Mouse (Mus musculus) heart, postnatal 10 days (tissue): ENCODE measurements around the gene Spred2. TPM values are rescaled to one million over a fixed set of nuclear protein-coding genes. Genes with fewer than 3 reads are reported as not detected.
A peak's percentile ranks its signal among the peaks of the same experiment; 100 is the strongest.
"Not testable (repeated sequence)": the region's sequence is repeated elsewhere in the genome, so short reads cannot be mapped to it uniquely, and the experiment has no call there.

Experiments used
- DNase-seq, 2 experiments: peaks; one replicate each; pipeline ENCODE4 v3.0.0; 2021
- intact Hi-C: fragments of 180-260 bp; cut with DNase I; formaldehyde crosslinking; loops from one replicate; pipeline ENCODE4 v1.15.1; 2025
- total RNA-seq, 2 experiments: library from RNA; stranded (reverse); gene quantifications; 2 replicates each; pipeline ENCODE4 v1.2.3; 2021

Gene Spred2
- total RNA-seq, 2 experiments from 2014 or later, result 28.4 to 33.4 TPM

GRCm38 (mm10) chr11:20038723-20039122, 114.5 kb downstream of the Spred2 start:
- intact Hi-C loops, result no loop called here
- peak in 1 of 2 experiments; percentile 25 for DNase-seq

DNA sequence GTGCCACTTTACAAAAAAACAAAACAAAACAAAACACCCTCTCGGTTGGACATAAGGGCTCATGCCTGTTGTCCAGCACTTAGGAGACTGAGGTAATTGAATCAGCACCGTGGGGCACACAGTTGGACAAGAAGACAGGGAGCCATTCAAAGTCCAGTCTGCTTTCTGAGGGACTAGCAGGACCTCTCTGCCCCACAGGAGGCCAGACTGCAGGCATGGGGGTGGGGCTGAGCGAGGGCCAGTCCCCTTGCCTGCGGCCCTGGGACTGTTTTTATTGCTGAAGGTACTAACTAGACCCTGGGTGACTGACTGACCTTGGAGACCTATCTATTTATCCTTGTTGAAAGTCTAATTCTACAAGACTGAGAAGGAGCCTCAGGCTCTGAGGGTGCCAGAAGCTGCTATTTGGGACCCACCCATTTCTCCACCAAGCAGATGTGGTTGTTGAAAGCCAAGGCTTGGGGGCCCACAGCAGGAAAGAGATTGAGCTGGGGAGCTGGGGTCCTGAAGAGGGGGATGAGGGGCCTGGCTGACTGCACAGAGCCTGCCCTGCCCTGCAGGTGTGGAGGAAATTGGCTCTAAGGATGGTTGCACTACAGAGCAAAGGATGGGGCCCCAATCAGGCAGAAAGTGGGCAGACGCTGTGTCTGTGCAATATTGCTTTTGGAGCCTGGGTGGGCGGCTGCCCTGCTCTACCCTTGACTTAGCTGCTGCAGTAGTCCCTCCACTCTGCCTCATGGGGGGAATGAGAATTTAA, 117.2 kb downstream of the Spred2 start:
- intact Hi-C loops, result no loop called here
- DNase-seq, result no peak

- no peak for DNase-seq
- intact Hi-C loops, result no loop called here
These were observed 117.9 kb downstream of the Spred2 start for GRCm38 (mm10) chr11:20042106-20042505.

DNA sequence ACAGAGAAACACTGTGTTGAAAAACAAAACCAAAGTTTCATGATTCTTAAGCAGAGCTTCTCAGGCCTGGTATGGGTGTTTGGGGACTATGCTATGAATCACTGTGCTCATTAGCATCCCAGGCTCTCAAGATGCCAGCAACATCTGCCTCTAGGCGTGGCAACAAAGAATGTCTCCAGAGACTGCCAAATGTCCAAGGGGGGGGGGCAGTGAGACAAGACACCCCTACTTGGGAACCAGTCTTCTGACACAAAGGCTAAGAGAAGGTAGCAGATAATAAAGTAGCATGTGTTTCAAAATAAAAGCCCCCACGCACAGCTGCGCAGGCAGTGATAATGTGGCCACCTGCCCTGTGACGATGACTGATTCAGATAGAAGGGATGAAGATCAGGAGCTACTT, 119.1 kb downstream of the Spred2 start:
- no peak for DNase-seq
- intact Hi-C loops, result no loop called here

DNA sequence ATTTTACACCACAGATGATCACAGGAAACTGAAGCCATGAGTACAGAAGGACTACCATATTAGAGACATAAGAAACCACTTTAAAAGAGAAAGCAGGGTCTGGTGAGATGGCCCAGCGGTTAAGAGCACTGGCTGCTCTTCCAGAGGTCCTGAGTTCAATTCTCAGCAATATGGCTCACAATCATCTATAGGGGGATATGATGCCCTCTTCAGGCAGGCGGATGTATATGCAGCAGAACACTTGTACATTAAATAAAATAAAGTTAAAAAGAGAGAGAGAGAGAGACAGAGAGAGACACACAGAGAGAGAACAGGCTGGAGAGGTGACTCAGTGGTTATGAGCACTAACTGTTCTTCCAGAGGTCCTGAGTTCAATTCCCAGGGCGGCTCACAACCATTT, 121.4 kb downstream of the Spred2 start:
- intact Hi-C loops, result no loop called here

DNA sequence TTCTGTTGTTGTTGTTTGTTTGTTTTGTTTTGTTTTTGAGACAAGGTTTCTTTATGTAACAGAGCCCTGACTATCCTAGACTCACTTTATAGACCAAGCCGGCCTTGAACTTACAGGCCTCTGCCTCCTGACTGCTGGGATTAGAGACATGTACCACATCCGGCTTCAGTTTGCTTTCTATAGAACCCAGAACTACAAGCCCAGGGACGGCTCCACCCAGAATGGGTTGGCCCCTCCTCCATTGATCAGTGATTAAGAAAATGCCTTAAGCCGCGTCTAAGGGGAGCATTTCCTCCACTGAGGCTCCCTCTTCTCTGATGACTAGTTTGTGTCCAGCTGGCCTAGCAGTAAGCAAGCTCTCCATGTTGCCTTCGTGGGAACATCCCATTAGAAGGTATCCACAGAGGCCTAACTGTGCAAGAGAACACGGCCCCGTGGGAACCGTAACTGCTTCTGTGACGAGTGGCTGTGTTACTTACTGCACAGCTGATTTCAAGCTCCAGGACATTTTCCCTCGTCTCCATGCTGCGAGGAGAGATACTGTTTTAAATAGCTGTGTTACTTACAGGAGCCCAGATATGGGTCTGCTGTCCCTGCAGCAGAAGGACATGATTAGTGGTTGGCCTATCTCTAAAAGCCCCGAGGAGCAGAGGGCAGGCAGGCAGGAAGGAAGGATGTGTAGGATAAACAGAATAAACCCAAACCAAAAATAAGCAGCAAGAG, 128.8 kb downstream of the Spred2 start:
- no peak for DNase-seq

More for the DNA sequence above, 121.4 kb downstream of the Spred2 start:
- no peak for DNase-seq

DNA sequence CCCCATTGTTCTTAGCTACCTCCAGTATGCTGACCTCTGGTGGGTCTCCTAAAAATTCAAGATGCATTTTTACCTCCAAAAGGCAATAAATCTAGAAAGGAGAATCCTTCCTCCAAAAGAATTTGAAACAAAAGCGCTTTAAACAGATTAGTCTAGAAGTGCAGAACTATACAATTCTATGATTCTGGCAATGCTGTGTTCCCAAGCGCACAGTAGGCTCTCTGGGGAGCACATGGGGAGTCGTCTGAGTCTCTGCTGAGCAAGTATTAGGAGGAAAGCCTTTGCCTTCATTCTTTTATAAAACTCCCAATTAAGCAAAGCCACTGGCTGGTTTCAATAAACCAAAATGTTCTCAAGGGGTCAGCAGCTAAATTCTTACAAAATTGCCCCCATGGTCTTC, 129.8 kb downstream of the Spred2 start:
- intact Hi-C loops, result loop anchor here (5.0 kb wide), 1 partner anchor 227 kb away; no protein-coding TSS in a partner anchor
- no peak for DNase-seq

More for the DNA sequence above, 128.8 kb downstream of the Spred2 start:
- intact Hi-C loops, result loop anchor here (5.0 kb wide), 1 partner anchor 226 kb away; no protein-coding TSS in a partner anchor

- intact Hi-C loops, result loop anchor here (5.0 kb wide), 1 partner anchor 227 kb away; no protein-coding TSS in a partner anchor
- DNase-seq, result no peak
These were observed 130.4 kb downstream of the Spred2 start for GRCm38 (mm10) chr11:20054617-20055016.

GRCm38 (mm10) chr11:20056168-20056567, 132.0 kb downstream of the Spred2 start:
- intact Hi-C loops, result no loop called here

DNA sequence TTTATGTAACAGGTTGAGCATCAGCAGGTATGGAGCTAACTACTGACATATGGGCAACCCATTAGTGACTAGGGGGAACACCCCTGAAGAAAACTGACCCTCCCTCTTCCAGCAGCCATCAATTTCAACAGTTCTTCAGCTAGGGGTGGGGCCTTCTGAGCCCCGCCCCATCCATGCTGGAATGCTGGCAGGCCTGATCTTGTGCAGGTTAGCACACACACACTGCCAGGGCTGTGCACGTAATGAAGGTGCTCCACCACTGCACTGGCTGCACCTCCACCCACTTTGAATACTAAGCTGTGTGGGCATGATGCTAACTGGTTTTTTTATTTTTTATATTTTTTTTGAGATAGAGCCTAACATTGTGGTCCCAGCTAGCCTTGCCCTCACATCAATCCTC, 133.3 kb downstream of the Spred2 start:
- intact Hi-C loops, result no loop called here
- no peak for DNase-seq

More at GRCm38 (mm10) chr11:20056168-20056567, 132.0 kb downstream of the Spred2 start:
- no peak for DNase-seq

- intact Hi-C loops, result no loop called here
These were observed 135.6 kb downstream of the Spred2 start for GRCm38 (mm10) chr11:20059736-20060135.

DNA sequence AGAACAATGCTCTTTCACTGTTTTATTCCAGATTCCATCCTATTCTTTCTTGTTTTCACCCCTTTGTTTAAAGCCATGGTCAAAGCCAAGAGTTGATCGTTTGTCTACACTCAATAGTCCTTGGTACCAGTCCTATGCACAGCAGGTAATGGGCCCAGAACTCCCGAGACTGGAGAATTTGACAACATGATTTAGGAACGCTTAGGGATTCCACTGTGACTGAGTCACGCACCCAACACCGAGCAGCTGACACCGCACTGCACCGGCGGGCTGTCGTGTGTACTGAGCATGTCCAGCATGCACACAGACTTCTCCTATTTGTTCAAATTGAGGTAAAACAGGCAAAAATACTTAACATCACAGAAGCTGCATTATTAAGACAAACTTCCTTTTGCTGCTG, 138.6 kb downstream of the Spred2 start:
- DNase-seq, intact Hi-C loops: not testable (repeated sequence)

More at GRCm38 (mm10) chr11:20059736-20060135, 135.6 kb downstream of the Spred2 start:
- DNase-seq, result no peak

DNA sequence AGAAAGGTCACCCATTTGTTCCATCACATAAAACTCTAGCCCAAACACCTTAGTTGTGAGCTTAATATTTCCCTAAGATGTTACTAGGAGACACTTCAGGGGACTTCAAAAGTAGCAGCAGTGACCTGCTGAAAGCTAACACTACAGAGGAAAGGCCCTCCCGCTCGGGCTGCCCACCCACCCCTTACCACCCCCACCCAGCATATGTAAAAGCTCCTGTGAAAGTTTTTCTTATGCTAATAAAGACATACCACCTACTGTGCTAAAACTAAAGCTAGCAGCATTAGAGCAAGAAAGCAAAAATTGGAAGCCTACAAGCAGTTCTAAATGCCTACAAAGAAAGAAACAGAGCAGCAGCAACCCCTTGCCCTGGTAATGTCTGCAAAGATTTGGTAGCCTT, 139.9 kb downstream of the Spred2 start:
- intact Hi-C loops, DNase-seq: not testable (repeated sequence)

- intact Hi-C loops, result no loop called here
- DNase-seq, result no peak
These were observed 140.8 kb downstream of the Spred2 start for GRCm38 (mm10) chr11:20064926-20065325.

DNA sequence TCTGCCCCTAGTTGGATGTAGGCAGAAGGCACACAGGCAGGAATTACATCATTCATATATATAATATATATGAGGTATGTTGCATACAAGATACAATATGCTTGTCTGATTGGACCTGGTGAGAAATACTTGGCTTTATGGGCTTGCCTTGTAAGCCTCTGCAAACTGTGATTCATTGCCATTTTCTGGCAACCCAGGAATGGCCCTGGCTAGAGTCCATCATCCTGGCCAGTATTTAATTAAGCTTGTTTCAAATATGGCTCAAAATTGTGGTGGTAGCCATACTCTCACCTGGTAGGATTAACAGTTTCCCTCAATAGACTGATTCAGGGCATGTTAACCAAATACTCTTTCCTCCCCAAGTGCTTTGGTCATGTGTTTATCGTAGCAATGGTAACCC, 141.9 kb downstream of the Spred2 start:
- intact Hi-C loops, result no loop called here
- DNase-seq, result no peak

DNA sequence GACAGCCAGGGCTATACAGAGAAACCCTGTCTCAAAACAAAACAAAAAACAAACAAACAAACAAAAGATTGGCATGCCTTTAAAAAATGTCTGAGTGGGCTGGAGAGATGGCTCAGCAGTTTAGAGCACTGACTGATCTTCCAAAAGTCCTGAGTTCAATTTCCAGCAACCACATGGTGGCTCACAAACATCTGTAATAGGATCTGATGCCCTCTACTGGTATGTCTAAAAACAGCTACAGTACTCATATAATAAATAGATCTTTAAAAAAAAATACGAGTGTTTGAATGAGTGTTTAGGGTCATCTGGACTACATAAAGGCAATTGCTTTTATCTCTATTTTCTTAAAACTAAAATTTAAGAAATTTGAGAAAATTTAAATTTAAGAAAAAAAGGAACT, 143.3 kb downstream of the Spred2 start:
- intact Hi-C loops, result no loop called here
- no peak for DNase-seq

DNA sequence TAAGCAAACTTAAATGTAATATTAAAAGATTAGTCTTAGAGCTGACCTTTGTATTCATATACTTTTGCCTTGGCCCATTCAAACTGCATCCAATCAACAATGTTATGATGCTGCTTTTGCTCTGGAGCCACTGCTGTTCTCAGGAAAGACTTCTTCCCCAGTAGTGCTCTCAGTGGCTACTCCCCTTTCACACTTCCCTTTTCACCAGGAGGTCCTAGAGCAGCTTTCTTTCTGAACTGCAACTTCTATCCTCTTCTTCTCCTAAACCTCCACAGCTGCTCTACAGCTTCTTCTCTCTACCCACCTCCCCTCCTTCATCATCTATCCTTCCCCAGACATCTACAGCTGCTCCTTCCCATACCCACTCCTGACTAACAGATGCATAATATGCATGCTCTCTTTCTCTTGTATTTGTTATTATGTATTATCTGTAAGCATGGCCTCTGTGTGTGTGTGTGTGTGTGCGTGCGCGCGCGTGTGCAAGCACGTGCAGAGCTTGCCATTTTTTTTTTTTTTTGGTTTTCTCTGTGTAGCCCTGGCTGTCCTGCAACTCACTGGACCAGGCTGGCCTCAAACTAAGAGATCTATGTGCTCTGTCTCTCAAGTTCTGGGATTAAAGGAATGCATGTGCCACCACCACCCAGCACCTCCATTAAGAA, 144.3 kb downstream of the Spred2 start:
- intact Hi-C loops, result no loop called here
- no peak for DNase-seq

DNA sequence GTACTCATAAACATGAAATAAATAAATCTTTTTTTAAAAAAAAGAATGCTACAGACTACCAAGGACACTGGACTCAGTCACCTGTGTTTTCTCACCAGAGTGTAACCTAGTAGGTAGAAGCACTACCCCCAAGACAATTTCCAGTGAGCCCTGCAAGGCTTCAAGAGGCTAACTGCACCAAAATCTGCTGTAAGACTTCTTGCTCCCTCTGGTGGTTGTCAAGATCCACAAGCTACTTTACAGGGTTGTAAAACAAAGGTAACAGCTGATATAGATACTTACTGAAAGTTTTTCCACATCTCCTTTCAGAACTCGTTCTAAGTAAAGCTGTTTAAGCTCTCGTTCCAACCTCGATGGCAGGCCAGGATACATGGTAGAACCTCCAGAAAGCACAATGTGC, 148.0 kb downstream of the Spred2 start:
- DNase-seq, result peak; percentile 43 to 56
- intact Hi-C loops, result loop anchor here (1.0 to 2.0 kb wide), 2 partner anchors 149 to 242 kb away; no protein-coding TSS in a partner anchor

DNA sequence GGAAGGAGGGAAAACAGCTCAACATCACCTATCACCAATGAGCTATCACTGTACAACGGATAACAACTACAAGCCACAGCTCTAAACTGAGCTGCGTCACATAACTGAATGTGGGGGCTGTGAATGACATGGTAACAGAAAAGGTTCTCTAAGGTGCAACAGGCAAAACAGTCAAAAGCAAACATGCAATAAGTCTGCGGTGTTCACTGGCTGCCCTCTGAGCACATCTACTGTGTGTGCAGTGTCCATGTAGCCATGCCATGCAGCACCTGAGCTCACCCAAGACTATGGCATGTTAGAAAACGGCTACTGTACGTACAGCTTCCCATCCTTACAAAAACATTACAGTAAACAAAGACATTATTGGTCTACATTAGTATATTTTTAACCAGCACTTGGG, 148.7 kb downstream of the Spred2 start:
- intact Hi-C loops, result loop anchor here (1.0 to 2.0 kb wide), 2 partner anchors 150 to 243 kb away; no protein-coding TSS in a partner anchor

More for the DNA sequence above, 148.7 kb downstream of the Spred2 start:
- no peak for DNase-seq
